25 mouse cellular contexts compared by ENCODE assay signal in genomic region chr7:132128687-132129086, GRCm38 (mm10). TPM values are rescaled to one million over a fixed set of nuclear protein-coding genes. Genes with fewer than 3 reads are reported as not detected.
DNase-seq lines count a peak whose midpoint lies in the region; ATAC-seq and TF ChIP-seq lines count a peak whose summit lies in the region.
"Had no signal": no experiment of that assay in that cellular context is flagged by ENCODE, and none has a peak within 500 bp of the region (broad histone marks: within the 10 kb centered on the region; RNA-seq: fewer than 3 reads in every experiment).

No protein-coding gene starts in this region.

- peak; percentile 29 to 47 for DNase-seq in cerebellum, postnatal 10 days
- no peak for DNase-seq in cerebellum, adult 18-20 months
- peak; percentile 37 for DNase-seq in hindbrain, postnatal 0 days (ENCODE audit: low spot score)
- DNase-seq in hindbrain, embryonic 10.5 days (ENCODE audit: low spot score): no peak
- DNase-seq in midbrain, embryonic 11.5 days (ENCODE audit: low spot score, missing footprints): peak; percentile 44
- no peak for DNase-seq in MN1 (ENCODE audit: low spot score)
- DNase-seq: adrenal gland, adult 2 months; adrenal gland, postnatal 25 days; cerebellum, adult 11-12 months; cerebellum, adult 9-11 months; embryo, embryonic 11 days; gastrocnemius, adult 2 months; gastrocnemius, postnatal 25 days had no signal

- no peaks in the 10 kb centered on the region for H3K9me3 ChIP-seq in hindbrain, postnatal 0 days (ENCODE audit: low read length)
- 0 out of 2 replicates have a peak, but pooled peaks cover 1% of the 10 kb centered on the region for H3K9me3 ChIP-seq in hindbrain, embryonic 10.5 days
- no peaks in the 10 kb centered on the region for H3K9me3 ChIP-seq in midbrain, embryonic 11.5 days (ENCODE audit: control insufficient read depth, low read length)
- no peaks in the 10 kb centered on the region for H3K9me3 ChIP-seq in midbrain, embryonic 13.5 days
- H3K9me3 ChIP-seq: embryonic facial prominence, embryonic 15.5 days; hindbrain, embryonic 15.5 days had no signal

- WGBS in hindbrain, postnatal 0 days: 38% methylated on average over 6 of the region's 6 CpGs
- WGBS in hindbrain, embryonic 10.5 days: 83% methylated on average over 6 of the region's 6 CpGs
- WGBS in midbrain, embryonic 11.5 days: 80% methylated on average over 6 of the region's 6 CpGs
- 70% methylated on average over 6 of the region's 6 CpGs for WGBS in midbrain, embryonic 13.5 days

- no peak overlapping the region for H3K9ac ChIP-seq in hindbrain, postnatal 0 days (replicated peaks; ENCODE audit: low read length)
- no peak overlapping the region for H3K9ac ChIP-seq in midbrain, embryonic 11.5 days (ENCODE audit: low read length)
- H3K9ac ChIP-seq in midbrain, embryonic 13.5 days (replicated peaks): no peak overlapping the region
- H3K9ac ChIP-seq: embryonic facial prominence, embryonic 15.5 days; heart, embryonic 12.5 days; hindbrain, embryonic 15.5 days had no signal

- no peaks in the 10 kb centered on the region for H3K4me1 ChIP-seq in hindbrain, postnatal 0 days (ENCODE audit: insufficient read depth, low read length)
- H3K4me1 ChIP-seq in hindbrain, embryonic 10.5 days (replicated peaks): no peaks in the 10 kb centered on the region
- H3K4me1 ChIP-seq in midbrain, embryonic 11.5 days (ENCODE audit: control insufficient read depth, insufficient read depth, low read length): no peaks in the 10 kb centered on the region
- H3K4me1 ChIP-seq in midbrain, embryonic 13.5 days (replicated peaks): no peaks in the 10 kb centered on the region; the same call in 1 of the 2 replicates
- H3K4me1 ChIP-seq: embryonic facial prominence, embryonic 15.5 days; forebrain, embryonic 10.5 days; heart, embryonic 12.5 days had no signal

- H3K4me3 ChIP-seq in hindbrain, postnatal 0 days (ENCODE audit: low read length): no peak overlapping the region
- H3K4me3 ChIP-seq in hindbrain, embryonic 10.5 days: no peak overlapping the region
- H3K4me3 ChIP-seq in midbrain, embryonic 11.5 days (ENCODE audit: low read depth, low read length): no peak overlapping the region
- no peak overlapping the region for H3K4me3 ChIP-seq in midbrain, embryonic 13.5 days (replicated peaks)
- H3K4me3 ChIP-seq: embryonic facial prominence, embryonic 15.5 days; erythroblast, embryonic 14.5 days; forebrain, embryonic 10.5 days; gastrocnemius, adult 2 months; heart, embryonic 12.5 days; hindbrain, embryonic 15.5 days had no signal

- H3K4me2 ChIP-seq in hindbrain, postnatal 0 days (ENCODE audit: low read depth, low read length): no peak overlapping the region
- no peak overlapping the region for H3K4me2 ChIP-seq in midbrain, embryonic 11.5 days
- H3K4me2 ChIP-seq in midbrain, embryonic 13.5 days (replicated peaks): no peak overlapping the region
- H3K4me2 ChIP-seq: embryonic facial prominence, embryonic 15.5 days; heart, embryonic 12.5 days; hindbrain, embryonic 15.5 days had no signal

- H3K27me3 ChIP-seq in hindbrain, postnatal 0 days (ENCODE audit: insufficient read depth, low read length): no peaks in the 10 kb centered on the region
- no peaks in the 10 kb centered on the region for H3K27me3 ChIP-seq in hindbrain, embryonic 10.5 days (ENCODE audit: insufficient read depth, poor library complexity, severe bottlenecking)
- H3K27me3 ChIP-seq in midbrain, embryonic 11.5 days (ENCODE audit: control insufficient read depth, insufficient read depth, low read length): no peaks in the 10 kb centered on the region
- H3K27me3 ChIP-seq in midbrain, embryonic 13.5 days: no peaks in the 10 kb centered on the region
- H3K27me3 ChIP-seq: embryonic facial prominence, embryonic 15.5 days; heart, embryonic 12.5 days; hindbrain, embryonic 15.5 days had no signal

- H3K36me3 ChIP-seq in hindbrain, postnatal 0 days (ENCODE audit: insufficient read depth, low read length): no peaks in the 10 kb centered on the region
- H3K36me3 ChIP-seq in hindbrain, embryonic 10.5 days: no peaks in the 10 kb centered on the region
- no peaks in the 10 kb centered on the region for H3K36me3 ChIP-seq in midbrain, embryonic 11.5 days (ENCODE audit: control insufficient read depth, insufficient read depth, low read length)
- no peaks in the 10 kb centered on the region for H3K36me3 ChIP-seq in midbrain, embryonic 13.5 days
- H3K36me3 ChIP-seq: embryonic facial prominence, embryonic 15.5 days; forebrain, embryonic 10.5 days; heart, embryonic 12.5 days; hindbrain, embryonic 15.5 days had no signal

- no peak for TF ChIP-seq CTCF in hindbrain, postnatal 0 days (IDR thresholded peaks at IDR 0.05; ENCODE audit: low read depth)

- peak overlapping the region; percentile 32; the same call in 1 of the 2 replicates for H3K27ac ChIP-seq in hindbrain, postnatal 0 days
- no peak overlapping the region for H3K27ac ChIP-seq in hindbrain, embryonic 10.5 days
- H3K27ac ChIP-seq in midbrain, embryonic 11.5 days (ENCODE audit: low read depth, low read length): no peak overlapping the region
- H3K27ac ChIP-seq in midbrain, embryonic 13.5 days: no peak overlapping the region
- H3K27ac ChIP-seq: embryonic facial prominence, embryonic 15.5 days; forebrain, embryonic 10.5 days; gastrocnemius, adult 2 months; hindbrain, embryonic 15.5 days had no signal

- peak; percentile 56; the same call in 1 of the 2 replicates for ATAC-seq in hindbrain, postnatal 0 days
- ATAC-seq in midbrain, embryonic 11.5 days (ENCODE audit: low FRiP score): no peak
- ATAC-seq in midbrain, embryonic 13.5 days: no peak
- ATAC-seq: inflammation-experienced regulatory T-cells, adult 6 months; intestine, postnatal 0 days had no signal

RNA-seq across cellular contexts. Expression of gene Cpxm2, which starts 25.9 kb away (rescaled TPM):
- total RNA-seq in hindbrain, postnatal 0 days (2014; rRNA removed): 2.3 and 3.3 TPM in 2 replicates
- polyA plus RNA-seq in hindbrain, postnatal 0 days (2015; fragmentation: Nextera tagmentation; extraction: Ambion mirVana): 2.5 and 3.4 TPM in 2 replicates
- 0.75 and 1.1 TPM in 2 replicates for polyA plus RNA-seq in hindbrain, embryonic 10.5 days (2016; fragmentation: Nextera tagmentation; extraction: Ambion mirVana)
- 0.72 and 1.3 TPM in 2 replicates for polyA plus RNA-seq in midbrain, embryonic 11.5 days (2014; fragmentation: Nextera tagmentation; extraction: Ambion mirVana)
- 0.54 and 0.75 TPM in 2 replicates for polyA plus RNA-seq in midbrain, embryonic 13.5 days (2015; fragmentation: Nextera tagmentation; extraction: Ambion mirVana)
- total RNA-seq: common myeloid progenitor, adult 5-6 weeks; granulocyte monocyte progenitor cell, adult 5-6 weeks; MEL had no signal
- polyA plus RNA-seq: C2C12; erythroblast, embryonic 14.5 days; inflammation-experienced regulatory T-cells, adult 6 months had no signal

Comparison
In these comparisons a context has a peak if more than half of its experiments do, and no peak if none do; other contexts are left out.
1. DNase-seq: peak in cerebellum, postnatal 10 days (2 of 2), hindbrain, postnatal 0 days (single experiment) and midbrain, embryonic 11.5 days (single experiment); none in cerebellum, adult 18-20 months (0 of 2), hindbrain, embryonic 10.5 days (single experiment) and MN1 (single experiment).